Mouse (Mus musculus) left cerebral cortex, postnatal 10 days (tissue): Measurements from ENCODE around the gene Appl1. TPM values are rescaled to one million over a fixed set of nuclear protein-coding genes. Genes with fewer than 3 reads are reported as not detected.
A peak's percentile ranks its signal among the peaks of the same experiment; 100 is the strongest.

Source experiments
- DNase-seq, 2 experiments: peaks; one replicate each; pipeline ENCODE4 v3.0.0; 2021 to 2022; ENCODE audit warnings: low spot score in 2 of 2, mixed read lengths in 1 of 2; ENCODE audit errors: extremely low spot score in 1 of 2
- intact Hi-C: fragments of 180-260 bp; cut with DNase I; formaldehyde crosslinking; loops from one replicate; pipeline ENCODE4 v1.15.1; 2025
- total RNA-seq, 2 experiments: library from RNA; stranded (reverse); gene quantifications; 2 replicates each; pipeline ENCODE4 v1.2.3; 2021

Gene Appl1
- 10 to 100 TPM; 58.0 to 61.3 TPM for total RNA-seq

GRCm38 (mm10) chr14:26971106-26971789 is at the start of gene Appl1:
Appl1 (minus strand) TSS chr14:26971232.
- intact Hi-C loops = no loop called here
- no peak for DNase-seq

GRCm38 (mm10) chr14:27019850-27020249 is 48.8 kb upstream of the Appl1 start:
- no peak for DNase-seq
- intact Hi-C loops = no loop called here

GRCm38 (mm10) chr14:27017936-27018335 is 46.9 kb upstream of the Appl1 start:
- DNase-seq = no peak
- intact Hi-C loops = no loop called here

- intact Hi-C loops = no loop called here
- no peak for DNase-seq
Measured at GRCm38 (mm10) chr14:27013658-27014057, 42.6 kb upstream of the Appl1 start.

- DNase-seq = no peak
- intact Hi-C loops = no loop called here
Measured at GRCm38 (mm10) chr14:27011561-27011960, 40.5 kb upstream of the Appl1 start.

- DNase-seq = no peak
- intact Hi-C loops = no loop called here
Measured at GRCm38 (mm10) chr14:27005937-27006336, 34.9 kb upstream of the Appl1 start.

- intact Hi-C loops = no loop called here
- no peak for DNase-seq
Measured at GRCm38 (mm10) chr14:27004906-27005305, 33.9 kb upstream of the Appl1 start.

- intact Hi-C loops = no loop called here
- no peak for DNase-seq
Measured at GRCm38 (mm10) chr14:27000386-27000785, 29.4 kb upstream of the Appl1 start.

- no peak for DNase-seq
- intact Hi-C loops = no loop called here
Measured at GRCm38 (mm10) chr14:26996257-26996656, 25.2 kb upstream of the Appl1 start.

- DNase-seq = peak in 1 of 2 experiments; percentile 51
- intact Hi-C loops = no loop called here
Measured at GRCm38 (mm10) chr14:26994211-26994741, 23.2 kb upstream of the Appl1 start, which contains the start of gene Hesx1. Hesx1 (plus strand) TSS chr14:26994416.

GRCm38 (mm10) chr14:26993427-26993826 is 22.4 kb upstream of the Appl1 start:
- intact Hi-C loops = no loop called here
- DNase-seq = no peak

GRCm38 (mm10) chr14:26991622-26992021 is 20.6 kb upstream of the Appl1 start:
- intact Hi-C loops = no loop called here

GRCm38 (mm10) chr14:26988694-26989093 is 17.7 kb upstream of the Appl1 start:
- intact Hi-C loops = no loop called here
- DNase-seq = no peak

More at GRCm38 (mm10) chr14:26991622-26992021, 20.6 kb upstream of the Appl1 start:
- no peak for DNase-seq

- no peak for DNase-seq
- intact Hi-C loops = loop anchor here (5.0 kb wide), 1 partner anchor 45 kb away; no protein-coding TSS in a partner anchor
Measured at GRCm38 (mm10) chr14:26982150-26982530, 11.1 kb upstream of the Appl1 start.

GRCm38 (mm10) chr14:26981494-26982149 is 10.6 kb upstream of the Appl1 start:
- no peak for DNase-seq
- intact Hi-C loops = loop anchor here (5.0 kb wide), 1 partner anchor 46 kb away; no protein-coding TSS in a partner anchor

GRCm38 (mm10) chr14:26981021-26981420 is 10.0 kb upstream of the Appl1 start:
- intact Hi-C loops = loop anchor here (5.0 kb wide), 1 partner anchor 46 kb away; no protein-coding TSS in a partner anchor
- no peak for DNase-seq

GRCm38 (mm10) chr14:26979808-26980207 is 8.8 kb upstream of the Appl1 start:
- DNase-seq = no peak
- intact Hi-C loops = loop anchor here (5.0 kb wide), 1 partner anchor 47 kb away; no protein-coding TSS in a partner anchor

GRCm38 (mm10) chr14:26977500-26977899 is 6.5 kb upstream of the Appl1 start:
- no peak for DNase-seq
- intact Hi-C loops = no loop called here

GRCm38 (mm10) chr14:26976212-26976611 is 5.2 kb upstream of the Appl1 start:
- intact Hi-C loops = no loop called here
- DNase-seq = peak in 1 of 2 experiments; percentile 37

GRCm38 (mm10) chr14:26975490-26975889 is 4.5 kb upstream of the Appl1 start:
- intact Hi-C loops = no loop called here
- DNase-seq = no peak
